Mouse (Mus musculus) heart, postnatal 0 days (tissue): Measurements from ENCODE around the gene Sync.

ENCODE experiments used
- CTCF ChIP-seq: IDR thresholded peaks from 2 replicates; pipeline ENCODE4 v1.5.1; 2016; ENCODE audit warnings: antibody characterized with exemption, control low read depth, low read depth
- EP300 ChIP-seq: IDR thresholded peaks from 2 replicates; pipeline ENCODE4 v1.6.1; 2016; ENCODE audit warnings: antibody characterized with exemption, low read depth

GRCm38 (mm10) chr4:129351111-129351510 lies 63.7 kb downstream of the Sync start:
- TF ChIP-seq EP300 (no peak), CTCF (no peak)
